Mouse (Mus musculus) heart, adult 9 months (tissue): ENCODE data around the gene Nr2f6.
"Not testable (repeated sequence)": the region's sequence is repeated elsewhere in the genome, so short reads cannot be mapped to it uniquely, and the experiment has no call there.

Experiments used
- DNase-seq, 2 experiments: peaks; one replicate each; pipeline ENCODE4 v3.0.0; 2022; ENCODE audit warnings: low spot score in 2 of 2

The Nr2f6 gene

DNA sequence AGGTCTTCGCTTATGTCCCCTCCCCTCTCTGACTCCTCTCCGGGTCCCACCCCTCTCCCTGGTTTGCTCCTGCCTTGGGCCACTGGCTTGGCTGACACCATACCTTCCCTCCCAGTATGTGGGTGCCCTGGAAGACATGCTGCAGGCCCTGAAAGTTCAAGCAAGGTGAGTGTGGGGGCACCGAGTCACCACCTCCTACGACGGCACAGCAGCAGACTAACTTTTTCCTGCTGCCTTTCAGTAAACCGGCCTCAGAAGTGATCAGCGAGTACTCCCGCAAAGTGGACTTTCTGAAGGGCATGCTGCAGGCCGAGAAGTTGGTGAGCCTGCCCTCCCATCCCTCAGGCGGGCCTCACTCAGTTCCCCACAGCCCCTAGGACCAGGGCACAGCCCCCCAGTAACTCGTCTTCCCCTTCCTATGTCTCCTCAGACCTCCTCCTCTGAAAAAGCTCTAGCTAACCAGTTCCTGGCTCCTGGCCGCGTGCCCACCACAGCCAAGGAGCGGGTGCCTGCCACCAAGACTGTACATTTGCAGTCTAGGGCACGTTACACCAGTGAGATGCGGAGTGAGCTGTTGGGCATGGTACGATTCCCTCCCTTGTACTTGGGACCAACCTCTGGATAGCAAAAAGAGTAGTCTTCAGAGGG, 14.1 kb downstream of the Nr2f6 start:
- DNase-seq, result no peak

DNA sequence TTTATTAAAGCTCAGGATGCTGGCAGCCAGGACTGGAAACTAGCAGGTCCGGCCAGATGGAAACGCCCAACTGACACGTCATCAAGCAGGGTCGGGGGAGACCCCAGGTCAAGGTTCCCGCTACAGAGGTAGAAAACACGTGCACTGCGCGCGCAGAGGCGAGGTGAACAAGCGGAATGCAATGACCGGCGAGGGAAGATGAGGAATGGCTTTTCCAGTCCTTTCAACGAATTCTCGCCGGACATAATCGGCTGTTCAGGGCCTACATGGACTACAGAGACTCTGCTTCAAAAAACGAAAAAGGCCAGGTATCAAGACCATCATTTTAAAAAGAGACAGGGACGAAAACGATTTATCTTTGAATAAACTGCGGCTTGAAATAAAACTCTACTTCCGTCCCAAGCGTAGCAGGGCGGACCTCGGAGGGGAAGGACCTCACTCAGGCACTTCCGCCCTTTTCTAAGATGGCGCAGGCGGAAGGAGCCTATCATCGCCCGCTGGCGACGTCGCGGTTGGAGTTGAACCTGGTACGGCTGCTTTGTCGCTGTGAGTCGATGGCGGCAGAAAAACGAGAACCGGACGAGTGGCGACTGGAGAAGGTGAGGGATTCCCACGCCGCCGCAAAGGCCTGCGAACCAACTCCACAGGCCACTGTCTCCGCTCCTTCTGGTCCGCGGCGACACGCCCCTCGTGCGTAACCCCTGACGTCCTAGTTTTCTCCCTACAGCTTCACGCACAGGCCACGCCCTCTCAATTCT, 14.8 kb downstream of the Nr2f6 start, which contains the start of gene Use1:
Use1 (plus strand) TSS at position 78 of the 758 bp plus-strand sequence.
- peak; percentile 95 to 97 for DNase-seq

DNA sequence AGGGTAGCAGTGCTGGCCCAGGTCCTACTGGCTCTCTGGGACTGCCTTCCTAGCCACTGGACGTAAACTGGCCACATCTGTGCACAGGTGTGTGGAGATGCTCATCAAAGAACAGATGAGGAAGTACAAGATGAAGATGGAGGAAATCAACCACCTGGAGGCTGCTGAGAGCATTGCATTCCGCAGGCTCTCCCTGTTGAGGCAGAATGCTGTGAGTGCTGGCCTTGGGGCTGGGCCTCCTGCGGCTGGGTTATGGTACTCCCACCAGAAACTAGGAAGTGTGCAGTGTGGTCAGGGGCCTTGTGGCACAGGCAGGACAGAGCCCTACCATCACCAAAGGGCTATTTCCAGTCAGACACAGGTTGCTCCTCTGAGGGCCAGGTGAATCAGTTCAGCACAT, 23.7 kb downstream of the Nr2f6 start:
- DNase-seq, result no peak

DNA sequence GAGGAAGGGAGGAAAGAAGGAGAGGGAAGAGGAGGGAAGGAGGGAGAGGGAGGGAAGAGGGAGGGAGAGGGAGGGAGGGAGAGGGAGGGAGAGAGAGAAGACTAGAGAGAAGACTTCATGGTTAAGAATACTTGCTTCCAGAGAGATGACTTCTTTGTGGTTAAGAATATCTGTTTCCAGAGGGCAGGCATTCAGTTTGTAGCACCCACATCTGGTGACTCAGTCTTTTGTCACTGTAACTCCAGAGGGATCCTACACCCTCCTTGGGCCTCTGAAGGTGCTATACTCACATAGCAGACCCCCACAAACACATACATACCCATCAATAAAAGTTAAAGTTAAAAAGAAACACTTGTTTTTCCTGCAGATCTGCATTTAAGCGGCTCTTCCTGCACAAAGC, 30.2 kb downstream of the Nr2f6 start:
- DNase-seq, result no peak

DNA sequence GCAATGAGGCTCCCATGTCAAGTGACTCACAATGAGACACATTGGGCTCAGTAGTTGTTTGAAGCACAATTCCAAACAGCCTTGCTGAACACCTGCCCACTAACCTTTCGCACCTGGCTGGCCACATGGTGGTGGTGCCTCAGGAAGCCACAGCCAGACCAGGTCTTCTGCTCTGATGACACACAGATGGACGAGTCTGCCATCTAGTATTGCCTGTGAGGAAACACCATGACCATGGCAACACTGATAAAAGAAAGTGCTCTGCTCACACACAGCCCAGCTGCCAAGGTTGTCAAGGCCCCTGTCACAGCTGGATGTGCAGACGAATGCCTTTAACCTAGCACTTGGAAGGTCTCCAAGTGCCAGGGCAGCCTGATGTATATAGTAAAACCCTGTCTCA, 30.6 kb downstream of the Nr2f6 start:
- no peak for DNase-seq

DNA sequence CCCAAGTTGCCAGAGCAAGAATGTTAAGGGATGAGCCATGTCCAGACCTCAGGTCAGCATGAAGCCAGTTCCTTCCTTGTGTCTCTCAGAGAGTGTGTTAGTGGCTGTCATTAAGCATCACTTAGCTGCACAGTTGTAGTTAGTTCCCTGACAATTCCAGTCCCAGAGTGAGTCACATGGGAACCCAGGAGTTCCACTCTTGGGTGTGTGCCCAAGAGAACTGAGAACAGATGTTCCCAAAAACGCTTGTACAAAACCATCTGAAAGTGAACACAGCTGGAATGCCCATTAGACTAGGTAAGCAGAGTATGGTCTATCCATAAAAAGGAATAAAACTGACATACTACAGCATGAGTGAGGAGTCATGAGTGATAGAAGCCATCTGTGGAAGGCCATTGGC, 35.2 kb downstream of the Nr2f6 start:
- DNase-seq, result no peak

DNA sequence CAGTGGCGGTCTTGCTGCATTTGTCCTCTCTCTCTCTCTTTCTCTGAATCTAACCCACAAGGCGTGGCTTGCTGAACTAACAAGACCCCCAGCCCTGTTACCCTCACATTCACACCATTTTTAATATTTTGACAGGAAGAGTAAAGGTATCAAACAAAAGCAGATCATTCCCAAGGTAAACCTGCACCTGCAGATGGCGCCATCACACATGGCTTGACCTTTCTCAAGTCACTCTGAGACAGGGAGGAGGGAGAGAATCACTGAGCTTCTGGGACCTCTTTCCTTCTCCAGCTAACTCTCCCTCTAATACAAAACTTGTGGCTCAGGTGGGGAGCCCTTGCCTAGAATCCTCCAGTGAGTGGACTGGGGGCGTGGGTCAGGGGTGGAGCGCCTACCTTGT, 41.1 kb downstream of the Nr2f6 start:
- DNase-seq, result no peak

DNA sequence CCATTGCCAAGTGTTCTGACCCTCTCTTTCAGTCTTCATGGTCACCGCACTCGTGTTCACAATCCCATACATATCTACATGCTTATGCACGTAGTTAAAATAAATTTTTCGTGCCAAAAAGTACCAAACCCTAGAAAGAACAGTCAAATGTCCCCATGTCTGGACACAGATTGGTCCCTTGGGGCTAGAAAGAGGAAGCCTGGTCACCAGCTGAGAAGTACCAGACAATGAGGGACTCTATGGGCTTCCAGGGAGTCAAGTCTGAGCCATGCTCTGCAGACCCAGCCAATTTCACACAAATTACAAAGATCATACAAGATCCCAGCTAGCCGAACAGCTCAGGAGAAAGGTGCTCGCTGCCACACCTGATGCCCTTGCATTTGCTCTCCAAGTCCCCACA, 43.9 kb downstream of the Nr2f6 start:
- DNase-seq, result not testable (repeated sequence)

DNA sequence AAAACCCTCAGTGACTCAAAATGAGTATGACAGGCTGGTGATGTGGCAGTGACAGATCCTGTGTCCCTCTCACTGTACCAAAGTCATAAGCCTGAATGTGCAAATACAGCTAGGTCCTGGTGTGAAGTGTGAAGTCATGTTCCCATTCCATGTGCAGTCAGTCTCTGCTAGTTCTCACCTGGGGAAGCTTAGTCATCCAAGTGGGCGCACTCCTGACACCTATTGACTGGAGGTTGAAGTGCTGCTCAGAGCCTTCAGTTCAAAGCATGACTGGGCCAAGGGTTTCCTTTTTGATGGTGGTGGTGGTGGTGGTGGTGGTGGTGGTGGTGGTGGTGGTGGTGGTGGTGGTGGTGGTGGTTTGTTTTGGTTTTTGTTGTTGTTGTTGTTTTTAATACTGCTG, 56.9 kb downstream of the Nr2f6 start:
- no peak for DNase-seq
